ENCODE assay signal across 8 mouse cellular contexts in genomic region chr4:95507946-95508311, GRCm38 (mm10).
"Had no signal": no experiment of that assay in that cellular context is flagged by ENCODE, and none has a peak within 500 bp of the region (broad histone marks: within the 10 kb centered on the region; RNA-seq: fewer than 3 reads in every experiment).

No protein-coding gene starts in this region.

- H3K4me3 ChIP-seq: hindbrain, embryonic 12.5 days; limb, embryonic 15.5 days; liver, embryonic 12.5 days had no signal

- H3K4me1 ChIP-seq: hindbrain, embryonic 12.5 days; liver, embryonic 12.5 days had no signal

- H3K9ac ChIP-seq: hindbrain, embryonic 12.5 days; limb, embryonic 15.5 days; liver, embryonic 12.5 days; lung, embryonic 14.5 days had no signal

- H3K27me3 ChIP-seq: hindbrain, embryonic 12.5 days; limb, embryonic 15.5 days; liver, embryonic 12.5 days had no signal

- H3K4me2 ChIP-seq: hindbrain, embryonic 12.5 days; limb, embryonic 15.5 days; liver, embryonic 12.5 days; lung, embryonic 14.5 days had no signal

- H3K9me3 ChIP-seq: hindbrain, embryonic 12.5 days; limb, embryonic 15.5 days; liver, embryonic 12.5 days had no signal

- ATAC-seq: liver, embryonic 12.5 days had no signal

- DNase-seq: layer of hippocampus, postnatal 36 days; spleen, adult 18-20 months; thymus, adult 2 months; thymus, postnatal 36 days had no signal

- H3K27ac ChIP-seq: hindbrain, embryonic 12.5 days; liver, embryonic 12.5 days had no signal

- H3K36me3 ChIP-seq: hindbrain, embryonic 12.5 days; limb, embryonic 15.5 days; liver, embryonic 12.5 days had no signal
